Mouse (Mus musculus) thymus, postnatal 4 days (tissue): Measurements from ENCODE around the gene Sde2.

Experiments
- DNase-seq: peaks from one replicate; pipeline ENCODE4 v3.0.0; 2021

Sde2 gene

GRCm38 (mm10) chr1:180850316-180851270 lies at the start of gene Sde2:
TSS of gene Sde2 (plus strand) at chr1:180851127.
- DNase-seq = peak; percentile 100

GRCm38 (mm10) chr1:180801466-180801994 lies 49.4 kb upstream of the Sde2 start:
- DNase-seq = no peak

GRCm38 (mm10) chr1:180803881-180804280 lies 47.0 kb upstream of the Sde2 start:
- DNase-seq = no peak

GRCm38 (mm10) chr1:180808831-180809230 lies 42.1 kb upstream of the Sde2 start:
- DNase-seq = no peak

GRCm38 (mm10) chr1:180810976-180811375 lies 40.0 kb upstream of the Sde2 start:
- no peak for DNase-seq

GRCm38 (mm10) chr1:180811596-180812462 lies 39.1 kb upstream of the Sde2 start:
- DNase-seq = no peak

- DNase-seq = peak; percentile 69
These were observed 38.2 kb upstream of the Sde2 start for GRCm38 (mm10) chr1:180812463-180813408.

- peak; percentile 97 for DNase-seq
These were observed 37.5 kb upstream of the Sde2 start for GRCm38 (mm10) chr1:180813409-180813884.

- DNase-seq = peak; percentile 90
These were observed 36.8 kb upstream of the Sde2 start, which contains the start of gene H3f3a for GRCm38 (mm10) chr1:180813885-180814740. TSS of gene H3f3a (minus strand) at chr1:180813943.

- DNase-seq = no peak
These were observed 35.4 kb upstream of the Sde2 start for GRCm38 (mm10) chr1:180815371-180816024.

- DNase-seq = no peak
These were observed 32.9 kb upstream of the Sde2 start for GRCm38 (mm10) chr1:180818000-180818399.

- no peak for DNase-seq
These were observed 29.8 kb upstream of the Sde2 start for GRCm38 (mm10) chr1:180821101-180821500.

GRCm38 (mm10) chr1:180822276-180822675 lies 28.7 kb upstream of the Sde2 start:
- no peak for DNase-seq

- no peak for DNase-seq
These were observed 27.2 kb upstream of the Sde2 start for GRCm38 (mm10) chr1:180823716-180824115.

GRCm38 (mm10) chr1:180824721-180825120 lies 26.2 kb upstream of the Sde2 start:
- DNase-seq = peak; percentile 73

- no peak for DNase-seq
These were observed 24.3 kb upstream of the Sde2 start for GRCm38 (mm10) chr1:180826634-180827033.

GRCm38 (mm10) chr1:180829775-180830174 lies 21.2 kb upstream of the Sde2 start:
- no peak for DNase-seq

- no peak for DNase-seq
These were observed 20.8 kb upstream of the Sde2 start for GRCm38 (mm10) chr1:180830175-180830574.

GRCm38 (mm10) chr1:180830588-180831346 lies 20.2 kb upstream of the Sde2 start:
- DNase-seq = no peak
